Mouse (Mus musculus) bone marrow, adult 2 months (tissue): ENCODE data around the gene Scarb1.

Experiments
- CTCF ChIP-seq: fragments of 200-500 bp; IDR thresholded peaks from 2 replicates; pipeline ENCODE4 v1.5.1; 2011; ENCODE audit warnings: low read length, control low read depth; ENCODE audit not compliant: control insufficient read depth, insufficient read depth
- POLR2A ChIP-seq: fragments of 200-500 bp; IDR thresholded peaks from 2 replicates; pipeline ENCODE4 v1.6.1; 2011; ENCODE audit warnings: low read depth, mild to moderate bottlenecking, control low read depth, low read length, borderline replicate concordance; ENCODE audit not compliant: control insufficient read depth

DNA sequence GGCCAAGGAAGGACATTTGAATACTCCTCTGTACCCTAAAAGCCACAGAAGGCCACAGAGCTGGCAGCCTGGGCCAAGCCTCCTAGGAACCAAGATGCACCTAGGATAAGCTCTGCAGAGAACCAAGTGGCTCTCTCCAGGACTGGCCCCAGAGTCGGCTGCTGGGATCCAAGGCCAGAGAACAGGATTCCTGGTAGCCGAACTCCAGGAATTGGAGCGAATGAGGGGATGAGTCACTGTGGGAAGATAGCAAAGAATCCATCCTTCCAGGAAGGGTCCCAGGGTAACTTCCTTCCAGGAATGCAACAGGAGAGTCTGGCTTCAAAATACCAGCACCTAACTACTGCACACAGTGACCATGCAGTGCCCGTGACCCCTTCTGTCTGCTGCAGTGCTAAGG is 8.6 kb downstream of the Scarb1 start:
- TF ChIP-seq CTCF (no peak), POLR2A (no peak)
